Mouse (Mus musculus): ENCODE data around the gene Synpo2l.

DNA sequence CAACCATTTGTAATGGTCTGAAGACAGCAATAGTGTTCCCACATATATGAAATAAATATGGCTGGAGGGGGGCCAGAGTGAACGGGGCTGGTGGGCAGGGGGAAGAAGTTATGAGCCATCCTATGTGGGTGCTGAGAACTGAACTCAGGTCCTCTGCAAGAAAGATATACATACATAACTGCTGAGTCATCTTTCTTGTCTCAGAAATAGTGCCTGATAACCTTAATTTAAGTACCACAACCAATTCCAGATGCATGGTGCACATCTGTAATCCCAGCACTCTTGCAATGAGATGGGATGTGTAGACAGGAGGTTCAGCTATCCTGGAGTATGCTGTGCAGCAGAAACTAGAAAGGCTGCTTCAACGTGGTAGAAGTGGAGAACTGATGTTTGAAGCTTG is 13.6 kb upstream of the Synpo2l start:
- TF ChIP-seq POLR2A (IDR thresholded peaks at IDR 0.05; ENCODE audit: borderline replicate concordance, insufficient read depth, low read length), result no peak
- TF ChIP-seq CTCF (IDR thresholded peaks at IDR 0.05; ENCODE audit: borderline replicate concordance, insufficient read depth, low read depth, low read length), result no peak
